Mouse (Mus musculus): ENCODE data around the gene Abca8b. TPM values are rescaled to one million over a fixed set of nuclear protein-coding genes. Genes with fewer than 3 reads are reported as not detected.

Abca8b gene
- total and polyA plus RNA-seq, 3 experiments, result 1.4 to 2.1 (median 1.4) TPM

GRCm38 (mm10) chr11:109900491-109901241, 95.0 kb downstream of the Abca8b start:
- H3K4me3 ChIP-seq (replicated peaks in 1 of 3; ENCODE audit: low read depth in 2 of 3, low read length in 2 of 3, poor library complexity in 1 of 3), result no peak overlapping the region
- in situ Hi-C loops (cut with MboI; ENCODE audit: low pct_ligation_motif_present, low pct_unique_long_range_greater_than_20kb, low sequenced_read_pairs) (no loop called here), dilution Hi-C loops (cut with MboI; ENCODE audit: extremely low pct_ligation_motif_present, extremely low pct_unique_long_range_greater_than_20kb, low sequenced_read_pairs) (no loop called here)
- no peaks in the 10 kb centered on the region for H3K27me3 ChIP-seq (replicated peaks)
- no peak overlapping the region for H3K4me2 ChIP-seq (ENCODE audit: insufficient read depth, low read depth, poor library complexity, severe bottlenecking)
- TF ChIP-seq SIN3A (IDR thresholded peaks at IDR 0.05; ENCODE audit: low read length) (no peak), BHLHE40 (IDR thresholded peaks at IDR 0.05; ENCODE audit: low read depth, low read length) (no peak), E2F4 (IDR thresholded peaks at IDR 0.05; ENCODE audit: insufficient replicate concordance, low read depth, low read length) (no peak), POLR2AphosphoS2 (IDR thresholded peaks at IDR 0.05; ENCODE audit: low read depth, low read length) (no peak), ZC3H11A (IDR thresholded peaks at IDR 0.05; ENCODE audit: low read depth, low read length) (no peak), RCOR1 (conservative IDR thresholded peaks at IDR 0.05; ENCODE audit: low read depth, low read length) (no peak), IRF4 (IDR thresholded peaks at IDR 0.05; ENCODE audit: low read depth, low read length) (no peak), MAFK (IDR thresholded peaks at IDR 0.05; ENCODE audit: insufficient replicate concordance, low read length) (no peak), ZNF384 (IDR thresholded peaks at IDR 0.05; ENCODE audit: low read depth, low read length) (no peak), USF2 (conservative IDR thresholded peaks at IDR 0.05; ENCODE audit: low read depth, low read length) (no peak), MYC (IDR thresholded peaks at IDR 0.05; ENCODE audit: low read depth, low read length) (no peak), NRF1 (IDR thresholded peaks at IDR 0.05; ENCODE audit: low read depth, low read length) (no peak), CTCF (conservative IDR thresholded peaks at IDR 0.05 in 1 of 2, IDR thresholded peaks at IDR 0.05 in 1 of 2; ENCODE audit: low read depth in 2 of 2, low read length in 2 of 2) (no peak), JUND (conservative IDR thresholded peaks at IDR 0.05; ENCODE audit: low read depth, low read length) (no peak), MEF2A (IDR thresholded peaks at IDR 0.05; ENCODE audit: borderline replicate concordance, low read depth, low read length) (no peak), POLR2A (IDR thresholded peaks at IDR 0.05; ENCODE audit: low read depth, low read length) (no peak), MXI1 (IDR thresholded peaks at IDR 0.05; ENCODE audit: low read depth, low read length) (no peak)
- H3K4me1 ChIP-seq (ENCODE audit: control insufficient read depth in 1 of 2, insufficient read depth in 2 of 2), result peaks cover 0 to 4% of the 10 kb centered on the region in 2 experiments; a peak in 1 of 4 replicates
- DNase-seq (ENCODE audit: extremely low read depth), result no peak
- no peak overlapping the region for H3K27ac ChIP-seq (ENCODE audit: insufficient read depth, low read depth)
- no peak overlapping the region for H3K9ac ChIP-seq (ENCODE audit: insufficient read depth, low read depth)
- H3K79me2 ChIP-seq (replicated peaks; ENCODE audit: control insufficient read depth, extremely low read depth, insufficient read depth, poor library complexity, severe bottlenecking), result no peaks in the 10 kb centered on the region
- H3K36me3 ChIP-seq (replicated peaks in 1 of 2; ENCODE audit: control insufficient read depth in 1 of 2, insufficient read depth in 1 of 2, low read length in 1 of 2), result no peaks in the 10 kb centered on the region
- H3K9me3 ChIP-seq (replicated peaks; ENCODE audit: low read length), result no peaks in the 10 kb centered on the region

- no peaks in the 10 kb centered on the region for H3K9me3 ChIP-seq (replicated peaks; ENCODE audit: low read length)
- H3K27me3 ChIP-seq (replicated peaks), result no peaks in the 10 kb centered on the region
- H3K4me2 ChIP-seq (ENCODE audit: insufficient read depth, low read depth, poor library complexity, severe bottlenecking), result no peak overlapping the region
- no peak overlapping the region for H3K9ac ChIP-seq (ENCODE audit: insufficient read depth, low read depth)
- dilution Hi-C loops (cut with MboI; ENCODE audit: extremely low pct_ligation_motif_present, extremely low pct_unique_long_range_greater_than_20kb, low sequenced_read_pairs), result no loop called here
- no peak overlapping the region for H3K4me3 ChIP-seq (replicated peaks in 1 of 3; ENCODE audit: low read depth in 2 of 3, low read length in 2 of 3, poor library complexity in 1 of 3)
- peaks cover 0 to 10% of the 10 kb centered on the region in 2 experiments; a peak in 3 of 4 replicates for H3K4me1 ChIP-seq (ENCODE audit: control insufficient read depth in 1 of 2, insufficient read depth in 2 of 2)
- TF ChIP-seq MAFK (IDR thresholded peaks at IDR 0.05; ENCODE audit: insufficient replicate concordance, low read length) (no peak), ZKSCAN1 (IDR thresholded peaks at IDR 0.05; ENCODE audit: borderline replicate concordance, low read depth, low read length) (no peak), MAX (IDR thresholded peaks at IDR 0.05; ENCODE audit: low read length) (no peak), NRF1 (IDR thresholded peaks at IDR 0.05; ENCODE audit: low read depth, low read length) (no peak), MXI1 (IDR thresholded peaks at IDR 0.05; ENCODE audit: low read depth, low read length) (no peak), MYC (IDR thresholded peaks at IDR 0.05; ENCODE audit: low read depth, low read length) (no peak), UBTF (IDR thresholded peaks at IDR 0.05; ENCODE audit: low read depth, low read length) (no peak), GABPA (IDR thresholded peaks at IDR 0.05; ENCODE audit: insufficient replicate concordance, low read depth, low read length) (no peak), NELFE (IDR thresholded peaks at IDR 0.05; ENCODE audit: low read depth, low read length) (no peak), ZC3H11A (IDR thresholded peaks at IDR 0.05; ENCODE audit: low read depth, low read length) (no peak), MEF2A (IDR thresholded peaks at IDR 0.05; ENCODE audit: borderline replicate concordance, low read depth, low read length) (no peak), USF2 (conservative IDR thresholded peaks at IDR 0.05; ENCODE audit: low read depth, low read length) (no peak), E2F4 (IDR thresholded peaks at IDR 0.05; ENCODE audit: insufficient replicate concordance, low read depth, low read length) (no peak)
- no peak overlapping the region for H3K27ac ChIP-seq (ENCODE audit: insufficient read depth, low read depth)
- in situ Hi-C loops (cut with MboI; ENCODE audit: low pct_ligation_motif_present, low pct_unique_long_range_greater_than_20kb, low sequenced_read_pairs), result loop anchor here (25.0 kb wide), 1 partner anchor 588 kb away; no protein-coding TSS in a partner anchor
- DNase-seq (ENCODE audit: extremely low read depth), result no peak
- H3K36me3 ChIP-seq (replicated peaks in 1 of 2; ENCODE audit: control insufficient read depth in 1 of 2, insufficient read depth in 1 of 2, low read length in 1 of 2), result no peaks in the 10 kb centered on the region
- H3K79me2 ChIP-seq (replicated peaks; ENCODE audit: control insufficient read depth, extremely low read depth, insufficient read depth, poor library complexity, severe bottlenecking), result no peaks in the 10 kb centered on the region
Measured at GRCm38 (mm10) chr11:109898791-109899467, 96.7 kb downstream of the Abca8b start.

All from CH12.LX (cell line).